Mouse (Mus musculus): Measurements from ENCODE around the gene Ralgds. TPM values are rescaled to one million over a fixed set of nuclear protein-coding genes. Genes with fewer than 3 reads are reported as not detected.

The Ralgds gene
- polyA plus RNA-seq, 1 experiment: 110 TPM

GRCm38 (mm10) chr2:28495207-28495756 lies 17.6 kb upstream of the Ralgds start:
- no peaks in the 10 kb centered on the region for H3K36me3 ChIP-seq (ENCODE audit: control insufficient read depth, insufficient read depth, low read length)
- H3K27me3 ChIP-seq (ENCODE audit: control insufficient read depth, insufficient read depth, low read length): no peaks in the 10 kb centered on the region
- H3K4me3 ChIP-seq (ENCODE audit: low read depth, low read length): peak overlapping the region; percentile 26; the same call in 1 of the 2 replicates
- peak; percentile 41; the same call in 1 of the 2 replicates for TF ChIP-seq CTCF (IDR thresholded peaks at IDR 0.05; ENCODE audit: extremely low read depth, insufficient read length, insufficient replicate concordance, low read depth, low read length)
- no peak for TF ChIP-seq POLR2A (IDR thresholded peaks at IDR 0.05; ENCODE audit: low read depth, low read length)
- no peak overlapping the region for H3K27ac ChIP-seq (ENCODE audit: insufficient read depth, low read depth, low read length)
- peaks cover 13% of the 10 kb centered on the region for H3K4me1 ChIP-seq (ENCODE audit: control insufficient read depth, insufficient read depth, insufficient read length, low read length)
- WGBS: 68% methylated on average over 14 of the region's 14 CpGs

- Histone ChIP-seq H3K27me3 (ENCODE audit: control insufficient read depth, insufficient read depth, low read length) (no peaks in the 10 kb centered on the region), H3K4me3 (ENCODE audit: low read depth, low read length) (peak overlapping the region; percentile 26), H3K27ac (ENCODE audit: insufficient read depth, low read depth, low read length) (no peak overlapping the region), H3K4me1 (ENCODE audit: control insufficient read depth, insufficient read depth, insufficient read length, low read length) (peaks cover 13% of the 10 kb centered on the region), H3K36me3 (ENCODE audit: control insufficient read depth, insufficient read depth, low read length) (no peaks in the 10 kb centered on the region)
- WGBS: 84% methylated on average over 16 of the region's 16 CpGs
- TF ChIP-seq CTCF (IDR thresholded peaks at IDR 0.05; ENCODE audit: extremely low read depth, insufficient read length, insufficient replicate concordance, low read depth, low read length) (no peak), POLR2A (IDR thresholded peaks at IDR 0.05; ENCODE audit: low read depth, low read length) (no peak)
These were observed 16.9 kb upstream of the Ralgds start for GRCm38 (mm10) chr2:28495801-28496595.

GRCm38 (mm10) chr2:28496671-28497070 lies 16.3 kb upstream of the Ralgds start, which contains the start of gene Gbgt1:
TSS of gene Gbgt1 (plus strand) at chr2:28496891.
- Histone ChIP-seq H3K36me3 (ENCODE audit: control insufficient read depth, insufficient read depth, low read length) (no peaks in the 10 kb centered on the region), H3K4me3 (ENCODE audit: low read depth, low read length) (peak within 1 kb of the TSS; percentile 54), H3K27me3 (ENCODE audit: control insufficient read depth, insufficient read depth, low read length) (no peaks in the 10 kb centered on the region), H3K27ac (ENCODE audit: insufficient read depth, low read depth, low read length) (peak within 1 kb of the TSS; percentile 47), H3K4me1 (ENCODE audit: control insufficient read depth, insufficient read depth, insufficient read length, low read length) (peaks cover 13% of the 10 kb centered on the region)
- TF ChIP-seq CTCF (IDR thresholded peaks at IDR 0.05; ENCODE audit: extremely low read depth, insufficient read length, insufficient replicate concordance, low read depth, low read length): no peak
- 0 out of 2 replicates have a peak, but pooled peaks have one; percentile 31 for TF ChIP-seq POLR2A (IDR thresholded peaks at IDR 0.05; ENCODE audit: low read depth, low read length)
- 6% methylated on average over 5 of the region's 5 CpGs for WGBS

- H3K4me1 ChIP-seq (ENCODE audit: control insufficient read depth, insufficient read depth, insufficient read length, low read length): peaks cover 13% of the 10 kb centered on the region
- no peak overlapping the region for H3K27ac ChIP-seq (ENCODE audit: insufficient read depth, low read depth, low read length)
- WGBS: 80% methylated on average over 5 of the region's 5 CpGs
- peak overlapping the region; percentile 54; the same call in 1 of the 2 replicates for H3K4me3 ChIP-seq (ENCODE audit: low read depth, low read length)
- no peaks in the 10 kb centered on the region for H3K36me3 ChIP-seq (ENCODE audit: control insufficient read depth, insufficient read depth, low read length)
- no peak for TF ChIP-seq POLR2A (IDR thresholded peaks at IDR 0.05; ENCODE audit: low read depth, low read length)
- H3K27me3 ChIP-seq (ENCODE audit: control insufficient read depth, insufficient read depth, low read length): no peaks in the 10 kb centered on the region
These were observed 15.4 kb upstream of the Ralgds start for GRCm38 (mm10) chr2:28497561-28497960.

GRCm38 (mm10) chr2:28498431-28498830 lies 14.5 kb upstream of the Ralgds start:
- H3K4me1 ChIP-seq (ENCODE audit: control insufficient read depth, insufficient read depth, insufficient read length, low read length): peaks cover 13% of the 10 kb centered on the region
- TF ChIP-seq CTCF (IDR thresholded peaks at IDR 0.05; ENCODE audit: extremely low read depth, insufficient read length, insufficient replicate concordance, low read depth, low read length) (no peak), POLR2A (IDR thresholded peaks at IDR 0.05; ENCODE audit: low read depth, low read length) (no peak)
- 80% methylated on average over 4 of the region's 4 CpGs for WGBS

GRCm38 (mm10) chr2:28502987-28503386 lies 9.9 kb upstream of the Ralgds start:
- Histone ChIP-seq H3K27me3 (ENCODE audit: control insufficient read depth, insufficient read depth, low read length) (no peaks in the 10 kb centered on the region), H3K27ac (ENCODE audit: insufficient read depth, low read depth, low read length) (no peak overlapping the region)
- WGBS: 63% methylated on average over 10 of the region's 10 CpGs

More at GRCm38 (mm10) chr2:28498431-28498830, 14.5 kb upstream of the Ralgds start:
- no peaks in the 10 kb centered on the region for H3K36me3 ChIP-seq (ENCODE audit: control insufficient read depth, insufficient read depth, low read length)
- no peaks in the 10 kb centered on the region for H3K27me3 ChIP-seq (ENCODE audit: control insufficient read depth, insufficient read depth, low read length)
- H3K27ac ChIP-seq (ENCODE audit: insufficient read depth, low read depth, low read length): no peak overlapping the region
- H3K4me3 ChIP-seq (ENCODE audit: low read depth, low read length): no peak overlapping the region

GRCm38 (mm10) chr2:28504676-28505075 lies 8.2 kb upstream of the Ralgds start:
- Histone ChIP-seq H3K4me1 (ENCODE audit: control insufficient read depth, insufficient read depth, insufficient read length, low read length) (no peaks in the 10 kb centered on the region; the same call in 1 of the 2 replicates), H3K4me3 (ENCODE audit: low read depth, low read length) (no peak overlapping the region), H3K27ac (ENCODE audit: insufficient read depth, low read depth, low read length) (no peak overlapping the region), H3K27me3 (ENCODE audit: control insufficient read depth, insufficient read depth, low read length) (no peaks in the 10 kb centered on the region), H3K36me3 (ENCODE audit: control insufficient read depth, insufficient read depth, low read length) (no peaks in the 10 kb centered on the region)
- no peak for TF ChIP-seq CTCF (IDR thresholded peaks at IDR 0.05; ENCODE audit: extremely low read depth, insufficient read length, insufficient replicate concordance, low read depth, low read length)
- no peak for TF ChIP-seq POLR2A (IDR thresholded peaks at IDR 0.05; ENCODE audit: low read depth, low read length)
- WGBS: 91% methylated on average over 13 of the region's 13 CpGs

More at GRCm38 (mm10) chr2:28502987-28503386, 9.9 kb upstream of the Ralgds start:
- TF ChIP-seq POLR2A (IDR thresholded peaks at IDR 0.05; ENCODE audit: low read depth, low read length) (no peak), CTCF (IDR thresholded peaks at IDR 0.05; ENCODE audit: extremely low read depth, insufficient read length, insufficient replicate concordance, low read depth, low read length) (no peak)
- no peaks in the 10 kb centered on the region for H3K36me3 ChIP-seq (ENCODE audit: control insufficient read depth, insufficient read depth, low read length)
- no peak overlapping the region for H3K4me3 ChIP-seq (ENCODE audit: low read depth, low read length)
- no peaks in the 10 kb centered on the region; the same call in 1 of the 2 replicates for H3K4me1 ChIP-seq (ENCODE audit: control insufficient read depth, insufficient read depth, insufficient read length, low read length)
